Mouse (Mus musculus) hindbrain, embryonic 14.5 days (tissue): ENCODE data around the gene Hacd2. TPM values are rescaled to one million over a fixed set of nuclear protein-coding genes. Genes with fewer than 3 reads are reported as not detected.

Experiments used
- ATAC-seq: fragments of 200-750 bp; cut with Nextera tagmentation; 2 replicates; pipeline ENCODE4 v1.8.0; 2017; ENCODE audit warnings: moderate number of reproducible peaks, mild to moderate bottlenecking, moderate TSS enrichment, moderate library complexity; ENCODE audit not compliant: low FRiP score
- DNase-seq: peaks from one replicate; pipeline ENCODE4 v3.0.0-alpha.2; 2015; ENCODE audit warnings: low spot score
- H3K27ac ChIP-seq: fragments of 300-500 bp; sonication (generic); 2 replicates; pipeline ENCODE4 v1.5.1; 2014; ENCODE audit warnings: mild to moderate bottlenecking, moderate library complexity
- H3K27me3 ChIP-seq: fragments of 300-500 bp; sonication (generic); 2 replicates; pipeline ENCODE4 v1.6.1; 2014; ENCODE audit warnings: mild to moderate bottlenecking, low read length, mixed read lengths; ENCODE audit not compliant: control insufficient read depth, insufficient read depth
- H3K36me3 ChIP-seq: fragments of 300-500 bp; sonication (generic); replicated peaks from 2 replicates; pipeline ENCODE4 v1.6.1; 2014; ENCODE audit not compliant: control insufficient read depth, insufficient read depth
- H3K4me1 ChIP-seq: fragments of 300-500 bp; sonication (generic); replicated peaks from 2 replicates; pipeline ENCODE4 v1.6.1; 2014; ENCODE audit warnings: antibody characterized with exemption, low read length, mixed read lengths; ENCODE audit not compliant: control insufficient read depth, insufficient read depth
- H3K4me2 ChIP-seq: fragments of 300-500 bp; sonication (generic); replicated peaks from 2 replicates; pipeline ENCODE4 v1.6.1; 2014; ENCODE audit warnings: mild to moderate bottlenecking, moderate library complexity
- H3K4me3 ChIP-seq: fragments of 300-500 bp; sonication (generic); replicated peaks from 2 replicates; pipeline ENCODE4 v1.5.1; 2014; ENCODE audit warnings: mild to moderate bottlenecking, low read length
- H3K9ac ChIP-seq: fragments of 300-500 bp; sonication (generic); 2 replicates; pipeline ENCODE4 v1.6.1; 2014
- H3K9me3 ChIP-seq: fragments of 300-500 bp; sonication (generic); 2 replicates; pipeline ENCODE4 v1.6.1; 2016; ENCODE audit warnings: low read length; ENCODE audit not compliant: control insufficient read depth
- WGBS: fragments of 180-500 bp; shearing (Covaris S2); extraction: QIAGEN DNeasy Blood & Tissue Kit; methylation state at CpG from one replicate; pipeline ENCODE4 v1.1.7; 2014; 5-methylcytosine and 5-hydroxymethylcytosine counted together
- polyA plus RNA-seq: library from polyadenylated mRNA; unstranded; fragments of >200 nt; fragmentation: Nextera tagmentation; extraction: Ambion mirVana; gene quantifications from 2 replicates; pipeline ENCODE4 v1.2.1, GENCODE M21; 2014

Hacd2 gene
- polyA plus RNA-seq, 1 experiment from 2014 or later, result 29.3 TPM

GRCm38 (mm10) chr16:35146153-35146552, 123.9 kb downstream of the Hacd2 start:
- Histone ChIP-seq H3K36me3 (no peaks in the 10 kb centered on the region), H3K9me3 (no peaks in the 10 kb centered on the region), H3K4me3 (no peak overlapping the region), H3K4me1 (no peaks in the 10 kb centered on the region), H3K9ac (no peak overlapping the region), H3K4me2 (no peak overlapping the region), H3K27ac (no peak overlapping the region), H3K27me3 (no peaks in the 10 kb centered on the region)
- ATAC-seq (no peak), DNase-seq (no peak)
- WGBS, result 14% methylated on average over 4 of the region's 4 CpGs

DNA sequence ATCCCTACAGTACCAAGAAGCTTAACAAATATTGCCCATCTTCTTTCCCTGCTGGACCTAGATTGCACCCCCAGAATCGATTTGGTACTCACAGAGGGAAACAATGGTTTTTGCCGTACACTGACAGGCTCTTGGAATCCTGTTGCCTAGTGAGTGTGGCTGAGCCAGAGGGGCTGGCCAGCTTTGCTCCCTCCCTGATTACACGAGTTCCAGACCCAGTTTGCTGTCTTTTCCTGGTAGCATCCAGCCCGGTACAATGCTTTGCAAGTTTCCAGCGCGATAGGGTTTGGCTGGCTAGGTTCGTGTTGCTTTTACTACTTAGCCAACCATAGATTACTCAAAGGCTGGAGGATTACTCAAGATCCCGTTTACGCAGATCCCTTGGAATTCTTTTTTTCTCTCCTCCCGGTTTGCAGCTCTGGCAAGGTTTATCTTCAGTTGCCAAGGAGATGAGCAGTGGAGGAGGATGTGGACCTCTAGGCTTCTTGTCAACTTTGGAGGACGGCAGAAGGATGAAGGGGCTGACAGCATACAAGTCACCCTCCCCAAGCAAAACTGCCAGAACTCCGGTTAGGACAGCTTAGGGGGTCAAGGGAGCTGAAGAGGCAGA, 131.0 kb downstream of the Hacd2 start:
- WGBS, result 8% methylated on average over 12 of the region's 12 CpGs
- no peaks in the 10 kb centered on the region for H3K9me3 ChIP-seq
- H3K4me1 ChIP-seq, result peaks cover 38% of the 10 kb centered on the region
- H3K4me3 ChIP-seq, result peak overlapping the region; percentile 80; the same call in 1 of the 2 replicates
- no peak overlapping the region for H3K27ac ChIP-seq
- ATAC-seq (no peak), DNase-seq (no peak)
- H3K9ac ChIP-seq, result no peak overlapping the region
- peaks cover 29% of the 10 kb centered on the region for H3K27me3 ChIP-seq
- peak overlapping the region; percentile 68 for H3K4me2 ChIP-seq
- H3K36me3 ChIP-seq, result no peaks in the 10 kb centered on the region

GRCm38 (mm10) chr16:35154245-35154640, 132.0 kb downstream of the Hacd2 start:
- Histone ChIP-seq H3K36me3 (no peaks in the 10 kb centered on the region), H3K4me3 (peak overlapping the region; percentile 80), H3K27ac (peak overlapping the region; percentile 91), H3K9ac (peak overlapping the region; percentile 92), H3K4me1 (peaks cover 47% of the 10 kb centered on the region), H3K4me2 (peak overlapping the region; percentile 68), H3K27me3 (peaks cover 29% of the 10 kb centered on the region), H3K9me3 (no peaks in the 10 kb centered on the region)
- DNase-seq (peak; percentile 73), ATAC-seq (peak; percentile 79)
- WGBS, result under 1% methylated on average over 29 of the region's 29 CpGs

DNA sequence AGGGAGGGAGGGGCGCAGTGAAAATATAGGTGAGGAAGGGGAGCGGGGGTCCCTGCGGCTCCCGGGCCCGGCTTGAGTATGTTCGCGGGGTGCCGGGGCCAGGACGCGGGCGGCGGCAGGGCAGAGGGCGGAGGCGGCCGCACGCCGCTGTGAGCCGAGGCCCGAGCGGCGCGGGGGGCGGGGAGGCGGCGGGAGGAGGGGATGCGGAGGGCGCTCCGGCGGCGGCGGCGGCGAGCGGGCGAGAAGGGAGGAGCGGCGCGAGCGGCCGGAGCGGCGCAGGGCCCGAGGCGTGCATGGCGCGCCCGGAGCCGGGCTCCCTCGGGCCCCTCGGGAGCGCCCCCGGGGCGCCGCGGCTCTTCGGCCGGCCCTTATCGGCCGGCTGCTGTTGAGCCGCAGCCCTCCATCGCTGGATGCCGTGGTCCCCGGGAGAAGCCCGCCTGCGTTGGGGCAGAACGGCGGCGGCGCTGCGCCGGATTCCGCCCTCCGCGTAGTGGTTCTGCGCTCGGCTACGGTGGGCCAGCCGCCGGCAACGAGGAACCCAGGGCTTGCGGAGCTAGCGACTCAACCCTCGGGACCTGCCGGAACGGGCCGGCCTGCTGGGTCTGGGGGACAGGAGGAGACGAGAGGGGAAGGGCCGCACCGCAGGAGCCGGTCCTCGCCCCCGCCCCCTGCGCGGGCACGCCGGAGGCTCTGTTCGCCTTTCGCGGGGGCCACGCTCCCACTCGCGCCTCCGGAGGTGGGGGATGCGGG, 132.6 kb downstream of the Hacd2 start, which contains the start of gene Adcy5:
Gene Adcy5 (plus strand): TSS at position 237 of the 750 bp plus-strand sequence.
- WGBS, result under 1% methylated on average over 66 of the region's 104 CpGs
- Histone ChIP-seq H3K27ac (peak within 1 kb of the TSS; percentile 91), H3K36me3 (no peaks in the 10 kb centered on the region), H3K27me3 (peaks cover 29% of the 10 kb centered on the region), H3K4me1 (peaks cover 53% of the 10 kb centered on the region), H3K9ac (peak within 1 kb of the TSS; percentile 92), H3K9me3 (no peaks in the 10 kb centered on the region), H3K4me2 (peak within 1 kb of the TSS; percentile 68), H3K4me3 (peak within 1 kb of the TSS; percentile 80)
- ATAC-seq (peak; percentile 73), DNase-seq (peak; percentile 50)

- Histone ChIP-seq H3K36me3 (no peaks in the 10 kb centered on the region), H3K4me1 (peaks cover 61% of the 10 kb centered on the region), H3K4me3 (peak overlapping the region; percentile 80), H3K27me3 (peaks cover 29% of the 10 kb centered on the region), H3K4me2 (peak overlapping the region; percentile 68), H3K9me3 (no peaks in the 10 kb centered on the region), H3K9ac (peak overlapping the region; percentile 92), H3K27ac (peak overlapping the region; percentile 91)
- 1% methylated on average over 83 of the region's 87 CpGs for WGBS
- peak; percentile 47 for DNase-seq
- peak; percentile 38 for ATAC-seq
These were observed 133.4 kb downstream of the Hacd2 start for GRCm38 (mm10) chr16:35155391-35156305.

GRCm38 (mm10) chr16:35156306-35156695, 134.1 kb downstream of the Hacd2 start:
- Histone ChIP-seq H3K4me1 (peaks cover 68% of the 10 kb centered on the region), H3K9ac (peak overlapping the region; percentile 92), H3K9me3 (no peaks in the 10 kb centered on the region), H3K36me3 (no peaks in the 10 kb centered on the region), H3K4me2 (peak overlapping the region; percentile 68), H3K27ac (no peak overlapping the region), H3K27me3 (peaks cover 29% of the 10 kb centered on the region), H3K4me3 (peak overlapping the region; percentile 80)
- WGBS, result 2% methylated on average over 47 of the region's 48 CpGs
- ATAC-seq (no peak), DNase-seq (peak; percentile 38)

DNA sequence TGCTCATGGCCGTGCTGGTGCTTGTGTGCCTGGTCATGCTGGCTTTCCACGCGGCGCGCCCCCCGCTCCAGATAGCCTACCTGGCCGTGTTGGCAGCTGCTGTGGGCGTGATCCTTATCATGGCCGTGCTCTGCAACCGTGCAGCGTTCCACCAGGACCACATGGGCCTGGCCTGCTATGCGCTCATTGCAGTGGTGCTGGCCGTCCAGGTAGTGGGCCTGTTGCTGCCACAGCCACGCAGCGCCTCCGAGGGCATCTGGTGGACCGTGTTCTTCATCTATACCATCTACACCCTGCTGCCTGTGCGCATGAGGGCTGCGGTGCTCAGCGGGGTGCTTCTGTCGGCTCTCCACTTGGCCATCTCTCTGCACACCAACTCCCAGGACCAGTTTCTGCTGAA, 134.6 kb downstream of the Hacd2 start:
- no peak for ATAC-seq
- Histone ChIP-seq H3K36me3 (no peaks in the 10 kb centered on the region), H3K9ac (0 out of 2 replicates have a peak overlapping the region, but pooled peaks have one; percentile 92), H3K4me3 (peak overlapping the region; percentile 80), H3K27ac (no peak overlapping the region), H3K4me2 (peak overlapping the region; percentile 68), H3K4me1 (peaks cover 73% of the 10 kb centered on the region), H3K27me3 (peaks cover 24% of the 10 kb centered on the region), H3K9me3 (no peaks in the 10 kb centered on the region)
- WGBS, result 80% methylated on average over 21 of the region's 21 CpGs
- DNase-seq, result no peak
